Mouse (Mus musculus) neural tube, embryonic 11.5 days (tissue): ENCODE measurements around the gene Dner. TPM values are rescaled to one million over a fixed set of nuclear protein-coding genes. Genes with fewer than 3 reads are reported as not detected.

ENCODE experiments used
- ATAC-seq: fragments of 200-750 bp; cut with Nextera tagmentation; 2 replicates; pipeline ENCODE4 v1.8.0; 2017; ENCODE audit warnings: moderate number of reproducible peaks, mild to moderate bottlenecking, moderate TSS enrichment, moderate library complexity; ENCODE audit not compliant: insufficient read depth, low FRiP score, low TSS enrichment
- DNase-seq: peaks from one replicate; pipeline ENCODE4 v3.0.0-alpha.2; 2015; ENCODE audit warnings: low spot score
- H3K27ac ChIP-seq: fragments of 300-500 bp; sonication (generic); 2 replicates; pipeline ENCODE4 v1.5.1; 2014; ENCODE audit warnings: low read depth, mild to moderate bottlenecking, low read length
- H3K27me3 ChIP-seq: fragments of 300-500 bp; sonication (generic); 2 replicates; pipeline ENCODE4 v1.6.1; 2014; ENCODE audit warnings: mild to moderate bottlenecking, low read length, mixed read lengths; ENCODE audit not compliant: control insufficient read depth, insufficient read depth
- H3K36me3 ChIP-seq: fragments of 300-500 bp; sonication (generic); 2 replicates; pipeline ENCODE4 v1.6.1; 2014; ENCODE audit warnings: mild to moderate bottlenecking, low read length, moderate library complexity, mixed read lengths; ENCODE audit not compliant: control insufficient read depth, insufficient read depth
- H3K4me1 ChIP-seq: fragments of 300-500 bp; sonication (generic); 2 replicates; pipeline ENCODE4 v1.6.1; 2014; ENCODE audit warnings: low read length, mixed read lengths; ENCODE audit not compliant: control insufficient read depth, insufficient read depth
- H3K4me2 ChIP-seq: fragments of 300-500 bp; sonication (generic); 2 replicates; pipeline ENCODE4 v1.6.1; 2014; ENCODE audit warnings: low read depth, mild to moderate bottlenecking, moderate library complexity
- H3K4me3 ChIP-seq: fragments of 300-500 bp; sonication (generic); 2 replicates; pipeline ENCODE4 v1.5.1; 2014; ENCODE audit warnings: low read depth, low read length
- H3K9ac ChIP-seq: fragments of 300-500 bp; sonication (generic); 2 replicates; pipeline ENCODE4 v1.6.1; 2014; ENCODE audit warnings: mild to moderate bottlenecking, low read length
- H3K9me3 ChIP-seq: fragments of 300-500 bp; sonication (generic); 2 replicates; pipeline ENCODE4 v1.6.1; 2016; ENCODE audit warnings: low read length; ENCODE audit not compliant: control insufficient read depth
- WGBS: fragments of 180-500 bp; shearing (Covaris S2); extraction: QIAGEN DNeasy Blood & Tissue Kit; methylation state at CpG from one replicate; pipeline ENCODE4 v1.1.7; 2014; 5-methylcytosine and 5-hydroxymethylcytosine counted together
- polyA plus RNA-seq: library from polyadenylated mRNA; unstranded; fragments of >200 nt; fragmentation: Nextera tagmentation; extraction: Ambion mirVana; gene quantifications from 2 replicates; pipeline ENCODE4 v1.2.1, GENCODE M21; 2014

The Dner gene
- polyA plus RNA-seq, 1 experiment from 2014 or later = 44.7 TPM

DNA sequence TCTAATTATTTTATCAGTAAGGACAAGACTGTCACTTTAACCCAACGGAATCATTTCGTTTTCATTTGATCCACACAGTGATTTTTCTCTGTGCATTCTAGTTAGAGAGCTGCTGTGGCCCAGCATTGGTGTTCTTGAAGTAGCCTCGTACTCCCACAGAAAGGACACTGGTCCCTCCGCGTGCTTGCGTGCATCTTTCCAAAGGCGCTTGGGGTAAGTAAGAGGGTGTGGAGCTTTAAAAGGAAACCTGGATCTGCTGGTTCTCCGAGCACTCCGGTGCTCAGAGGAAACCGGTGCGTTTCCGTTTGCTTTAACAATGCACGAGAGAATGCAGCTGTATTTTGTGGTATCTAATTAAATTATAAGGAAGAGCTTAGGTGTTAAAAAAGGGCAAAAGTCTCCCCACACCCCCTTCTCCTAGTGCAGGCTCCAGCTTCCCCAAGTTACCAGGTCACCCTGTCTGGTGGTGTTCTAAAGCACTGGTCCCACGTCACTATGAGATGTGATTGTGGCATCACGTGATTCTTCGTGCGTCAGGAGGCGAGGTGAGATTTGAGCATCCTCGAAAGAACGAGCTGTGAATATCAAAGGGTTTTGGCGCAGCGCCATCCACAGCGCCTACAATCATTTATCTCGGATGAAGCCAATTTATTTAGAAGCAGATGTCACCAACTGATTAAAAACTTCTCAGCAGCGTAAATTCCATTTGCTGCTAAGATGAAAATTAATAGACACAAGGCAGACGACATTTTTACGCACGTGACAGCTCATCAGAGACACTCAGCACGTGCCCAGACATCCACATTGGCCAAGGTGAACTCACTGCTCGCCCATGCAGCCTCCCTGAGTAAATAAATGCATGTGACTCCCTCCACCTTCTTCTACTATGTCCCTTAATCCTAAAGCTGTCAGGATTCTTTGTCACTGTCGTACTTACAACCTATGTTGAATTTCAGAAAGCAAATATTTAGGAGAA is 14.1 kb upstream of the Dner start:
- Histone ChIP-seq H3K27me3 (no peaks in the 10 kb centered on the region), H3K9ac (peak overlapping the region; percentile 41), H3K36me3 (no peaks in the 10 kb centered on the region), H3K4me3 (peak overlapping the region; percentile 23), H3K4me2 (peak overlapping the region; percentile 44), H3K9me3 (no peaks in the 10 kb centered on the region), H3K4me1 (no peaks in the 10 kb centered on the region), H3K27ac (no peak overlapping the region)
- 19% methylated on average over 31 of the region's 31 CpGs for WGBS
- DNase-seq (peak; percentile 53), ATAC-seq (peak; percentile 20)

DNA sequence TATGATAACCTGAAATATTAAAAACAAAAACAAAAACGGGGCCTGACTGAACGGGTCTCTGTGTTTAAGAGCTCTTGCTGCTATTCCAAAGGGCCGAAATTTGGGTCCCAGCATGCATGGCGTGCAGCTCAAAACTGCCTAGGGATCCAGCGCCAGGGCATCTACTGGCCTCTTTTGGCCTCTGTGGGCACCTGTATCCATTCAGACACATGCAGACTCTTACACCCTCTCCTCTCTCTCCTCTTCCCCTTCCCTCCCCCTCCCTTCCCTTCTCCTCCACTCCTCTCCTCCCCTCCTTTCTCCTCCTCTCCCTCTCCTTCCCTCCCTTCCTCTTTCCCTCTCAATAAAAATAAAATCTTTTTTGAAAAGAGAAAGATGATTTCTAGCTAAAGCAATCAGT is 13.4 kb upstream of the Dner start:
- no peak overlapping the region for H3K27ac ChIP-seq
- H3K9me3 ChIP-seq = no peaks in the 10 kb centered on the region
- ATAC-seq = peak; percentile 61; the same call in 1 of the 2 replicates
- no peak overlapping the region; the same call in 1 of the 2 replicates for H3K4me3 ChIP-seq
- H3K36me3 ChIP-seq = no peaks in the 10 kb centered on the region
- WGBS = 22% methylated on average over 4 of the region's 5 CpGs
- no peak for DNase-seq
- no peak overlapping the region; the same call in 1 of the 2 replicates for H3K9ac ChIP-seq
- no peaks in the 10 kb centered on the region for H3K27me3 ChIP-seq
- no peaks in the 10 kb centered on the region for H3K4me1 ChIP-seq
- peak overlapping the region; percentile 44 for H3K4me2 ChIP-seq

DNA sequence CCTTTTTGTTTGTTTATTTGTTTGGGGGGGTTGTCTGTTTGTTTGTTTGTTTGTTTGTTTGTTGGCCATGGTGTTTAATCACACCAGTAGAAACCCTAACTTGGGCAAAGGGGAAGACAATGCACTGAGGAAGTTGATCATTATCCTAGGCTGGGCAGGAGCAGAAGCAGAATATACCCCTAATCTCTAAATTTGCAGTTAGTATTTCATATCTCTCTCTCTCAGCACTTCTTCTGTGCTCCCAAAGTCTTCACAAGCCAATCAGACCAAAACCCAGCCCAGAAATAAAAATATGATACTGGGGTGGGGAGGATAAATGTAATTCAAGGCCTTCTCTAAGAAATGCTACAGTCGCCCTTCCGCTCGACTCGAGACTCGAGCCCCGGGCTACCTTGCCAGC is 4.2 kb upstream of the Dner start:
- H3K27ac ChIP-seq = no peak overlapping the region
- ATAC-seq = no peak
- H3K4me3 ChIP-seq = no peak overlapping the region
- H3K9ac ChIP-seq = no peak overlapping the region
- H3K27me3 ChIP-seq = 0 out of 2 replicates have a peak, but pooled peaks cover 2% of the 10 kb centered on the region
- H3K4me2 ChIP-seq = no peak overlapping the region
- 89% methylated on average over 6 of the region's 6 CpGs for WGBS
- no peak for DNase-seq
- H3K9me3 ChIP-seq = no peaks in the 10 kb centered on the region
- no peaks in the 10 kb centered on the region for H3K4me1 ChIP-seq
- no peaks in the 10 kb centered on the region for H3K36me3 ChIP-seq

DNA sequence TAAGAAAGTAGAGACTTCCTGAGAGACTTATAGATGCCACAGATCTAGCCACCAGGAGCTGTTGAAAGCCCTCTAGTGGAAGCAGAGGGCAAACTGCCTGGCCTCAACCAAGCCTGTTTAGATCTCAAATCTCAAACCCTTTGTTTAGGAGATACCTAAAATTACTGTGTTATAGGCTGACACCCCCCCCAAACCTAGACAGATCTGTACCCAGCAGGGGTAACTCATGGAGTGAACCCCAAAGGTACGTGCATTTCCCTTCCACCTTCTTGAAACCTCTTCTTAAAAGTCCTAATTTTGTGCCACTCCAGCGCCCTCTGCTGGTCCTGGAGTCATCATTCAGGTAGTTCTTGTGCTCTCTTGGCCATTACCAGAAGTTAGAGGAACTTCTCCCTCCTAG is 1.1 kb upstream of the Dner start:
- WGBS = 5% methylated on average over 2 of the region's 2 CpGs
- ATAC-seq (no peak), DNase-seq (peak; percentile 80)

DNA sequence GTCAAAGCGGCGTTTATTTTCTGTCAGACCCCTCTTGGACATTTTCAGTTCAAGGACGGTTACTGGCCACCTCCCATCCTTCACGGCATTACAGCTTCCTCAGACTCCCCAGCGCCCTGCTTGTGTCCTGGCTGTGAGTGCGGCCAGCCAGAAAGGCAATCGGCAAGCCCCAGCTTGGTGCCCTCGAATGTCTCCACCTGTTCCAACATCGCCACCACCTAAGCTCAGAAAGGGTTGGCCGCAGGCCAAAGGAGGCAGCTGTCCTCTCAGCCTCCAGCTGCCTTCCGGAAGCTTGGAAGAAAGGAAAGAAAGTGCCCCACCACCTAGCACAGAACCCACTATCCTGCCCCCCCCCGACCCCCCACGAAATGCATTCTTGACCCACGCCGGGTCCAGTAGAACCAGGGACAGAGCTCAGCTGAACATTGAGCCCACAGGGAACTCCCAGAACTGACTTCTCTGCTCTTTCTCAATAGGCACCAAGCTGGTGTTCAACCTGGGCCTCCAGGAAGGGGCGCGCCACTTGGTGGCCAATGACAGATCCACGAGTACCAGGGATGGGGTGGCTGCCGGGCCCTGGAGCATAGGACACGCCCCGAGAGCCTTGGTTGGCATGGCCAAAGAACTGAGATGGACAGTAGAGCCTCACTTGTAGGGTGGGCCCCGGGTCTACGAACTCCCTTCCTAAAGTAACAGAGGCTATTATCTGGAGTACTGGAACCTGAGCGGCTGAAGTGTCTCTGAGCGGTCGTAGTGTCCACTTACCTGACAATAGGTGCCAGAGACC is 1.1 kb downstream of the Dner start:
- H3K36me3 ChIP-seq = no peaks in the 10 kb centered on the region
- peak overlapping the region; percentile 68 for H3K9ac ChIP-seq
- peak; percentile 61 for ATAC-seq
- H3K27me3 ChIP-seq = 0 out of 2 replicates have a peak, but pooled peaks cover 2% of the 10 kb centered on the region
- peak; percentile 57 for DNase-seq
- WGBS = 11% methylated on average over 26 of the region's 26 CpGs
- H3K4me3 ChIP-seq = peak overlapping the region; percentile 70
- peaks cover 5% of the 10 kb centered on the region; the same call in 1 of the 2 replicates for H3K4me1 ChIP-seq
- H3K27ac ChIP-seq = peak overlapping the region; percentile 68
- H3K4me2 ChIP-seq = peak overlapping the region; percentile 88
- H3K9me3 ChIP-seq = no peaks in the 10 kb centered on the region

More for the DNA sequence above, 1.1 kb upstream of the Dner start:
- no peak overlapping the region for H3K27ac ChIP-seq
- no peaks in the 10 kb centered on the region for H3K36me3 ChIP-seq
- 0 out of 2 replicates have a peak, but pooled peaks cover 2% of the 10 kb centered on the region for H3K27me3 ChIP-seq
- peaks cover 5% of the 10 kb centered on the region; the same call in 1 of the 2 replicates for H3K4me1 ChIP-seq
- no peak overlapping the region for H3K4me3 ChIP-seq
- no peak overlapping the region for H3K4me2 ChIP-seq
- no peak overlapping the region for H3K9ac ChIP-seq
- no peaks in the 10 kb centered on the region for H3K9me3 ChIP-seq

DNA sequence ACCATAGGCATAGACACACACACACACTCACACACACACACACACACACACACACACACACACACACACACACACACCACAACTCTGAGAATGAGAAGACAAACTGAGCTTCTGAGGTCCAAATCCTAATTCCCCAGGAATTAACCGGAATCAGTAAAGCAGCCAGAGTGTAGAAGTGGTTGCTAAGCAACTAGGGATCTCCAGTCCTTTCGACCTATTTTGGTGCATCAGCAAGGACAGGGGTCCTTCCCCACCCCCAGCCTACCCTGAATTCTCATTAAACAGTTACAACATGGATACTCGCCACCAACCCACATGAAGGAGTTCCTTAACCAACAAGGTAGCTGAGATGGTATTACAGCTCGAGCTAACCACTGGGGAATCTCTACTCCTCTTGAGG is 18.1 kb downstream of the Dner start:
- H3K36me3 ChIP-seq = no peaks in the 10 kb centered on the region
- 72% methylated on average over 4 of the region's 4 CpGs for WGBS
- DNase-seq = no peak
- H3K27me3 ChIP-seq = no peaks in the 10 kb centered on the region
- H3K27ac ChIP-seq = no peak overlapping the region
- no peaks in the 10 kb centered on the region for H3K4me1 ChIP-seq
- H3K4me2 ChIP-seq = no peak overlapping the region
- H3K9me3 ChIP-seq = no peaks in the 10 kb centered on the region
- ATAC-seq = no peak
- H3K9ac ChIP-seq = no peak overlapping the region
- H3K4me3 ChIP-seq = no peak overlapping the region

DNA sequence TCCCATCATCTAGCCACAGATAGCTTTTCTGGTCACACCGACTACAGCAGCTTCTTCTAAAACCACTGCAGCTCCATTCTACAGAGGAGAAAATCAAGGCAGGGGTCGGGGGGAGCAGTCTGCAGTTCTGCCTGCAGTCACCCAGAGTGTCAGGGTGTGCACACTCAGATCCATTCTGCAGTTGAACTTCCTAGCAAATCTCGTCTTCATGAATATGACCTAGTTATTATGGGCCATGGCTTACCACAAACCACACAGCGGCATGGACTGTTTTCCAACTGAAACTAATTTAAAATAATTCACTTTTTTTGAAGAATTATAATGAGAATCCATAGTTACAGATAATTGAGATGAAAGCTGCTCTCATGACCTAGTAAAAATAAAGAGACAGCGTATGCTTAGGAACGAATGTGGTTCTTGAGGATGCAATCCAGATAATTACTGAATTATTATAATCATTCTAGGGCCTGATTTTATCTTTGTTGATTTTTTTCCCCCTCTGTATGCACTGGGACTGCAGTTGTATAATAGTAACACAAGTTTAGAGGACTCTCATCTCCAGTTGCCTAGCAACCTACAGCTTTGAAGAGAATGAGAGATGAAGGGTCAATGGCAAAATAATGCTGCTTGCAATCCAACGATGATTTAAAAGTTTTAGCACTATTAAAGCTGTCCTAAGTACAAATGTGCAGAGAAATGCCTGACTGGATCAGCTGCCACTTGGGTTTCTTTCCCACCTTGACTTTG is 27.7 kb downstream of the Dner start:
- Histone ChIP-seq H3K9ac (no peak overlapping the region), H3K27me3 (no peaks in the 10 kb centered on the region), H3K4me1 (no peaks in the 10 kb centered on the region), H3K9me3 (no peaks in the 10 kb centered on the region), H3K4me2 (no peak overlapping the region), H3K27ac (no peak overlapping the region), H3K36me3 (no peaks in the 10 kb centered on the region), H3K4me3 (no peak overlapping the region)
- no peak for DNase-seq
- 85% methylated on average over 7 of the region's 7 CpGs for WGBS
- no peak for ATAC-seq

DNA sequence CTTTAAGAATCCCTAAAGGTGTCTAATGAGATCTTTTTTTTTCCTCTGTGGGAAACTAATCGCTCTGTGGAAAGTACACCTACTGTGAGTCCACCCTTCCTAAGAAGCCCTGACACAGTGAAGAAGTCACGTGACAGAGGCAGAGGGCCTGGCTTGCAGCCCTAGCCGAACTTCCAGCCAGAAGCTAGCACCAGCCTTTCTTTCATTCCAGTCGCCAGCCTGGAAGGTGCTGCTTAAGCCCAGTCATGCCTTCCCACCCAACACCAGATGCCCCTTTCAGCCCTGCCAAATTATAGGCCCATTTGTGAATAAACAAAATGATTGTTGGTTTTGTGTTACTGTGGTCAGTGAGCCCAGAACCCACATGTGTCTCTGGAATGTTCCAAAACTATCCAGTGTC is 28.4 kb downstream of the Dner start:
- no peaks in the 10 kb centered on the region for H3K27me3 ChIP-seq
- no peaks in the 10 kb centered on the region for H3K4me1 ChIP-seq
- no peak overlapping the region for H3K27ac ChIP-seq
- no peak for DNase-seq
- 79% methylated on average over 4 of the region's 4 CpGs for WGBS
- no peak for ATAC-seq
- H3K4me2 ChIP-seq = no peak overlapping the region
- H3K36me3 ChIP-seq = no peaks in the 10 kb centered on the region
- H3K4me3 ChIP-seq = no peak overlapping the region
- no peaks in the 10 kb centered on the region for H3K9me3 ChIP-seq
- H3K9ac ChIP-seq = no peak overlapping the region
